Comparison of ENCODE assay signal across 14 mouse cellular contexts in the genomic region with DNA sequence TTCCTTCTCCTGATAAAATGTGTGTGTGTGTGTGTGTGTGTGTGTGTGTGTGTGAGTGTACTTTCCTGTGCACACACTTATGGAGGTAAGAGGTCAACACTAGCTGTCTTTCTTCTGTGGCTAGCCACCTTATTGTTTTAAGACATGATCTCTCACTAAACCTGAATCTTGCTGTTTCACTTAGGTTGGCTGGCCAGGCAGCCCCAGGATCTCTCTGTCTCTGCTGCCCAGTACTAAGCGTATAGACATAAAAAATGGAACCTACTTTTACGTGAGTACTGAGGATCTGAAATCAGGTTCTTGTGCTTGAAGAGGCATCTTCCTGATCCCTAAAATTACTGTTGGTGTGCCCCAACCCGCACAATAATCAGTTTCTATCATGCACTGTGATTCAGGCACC.
"Had no signal": no experiment of that assay in that cellular context is flagged by ENCODE, and none has a peak within 500 bp of the region (broad histone marks: within the 10 kb centered on the region; RNA-seq: fewer than 3 reads in every experiment).

No protein-coding gene starts in this region.

- H3K27me3 ChIP-seq: kidney, embryonic 15.5 days; limb, embryonic 13.5 days; liver, embryonic 13.5 days; midbrain, embryonic 13.5 days had no signal

- DNase-seq: kidney, adult 8-10 months; kidney, postnatal 10 days; kidney, postnatal 36 days; liver; liver, embryonic 13.5 days; lung, embryonic 14.5 days; thymus, adult 18-20 months; thymus, postnatal 36 days had no signal

- ATAC-seq: lung, postnatal 0 days; midbrain, embryonic 13.5 days had no signal

- H3K36me3 ChIP-seq: kidney, embryonic 15.5 days; limb, embryonic 10.5 days; limb, embryonic 13.5 days; liver, embryonic 13.5 days; midbrain, embryonic 13.5 days had no signal

- H3K27ac ChIP-seq: kidney, embryonic 15.5 days; limb, embryonic 10.5 days; limb, embryonic 13.5 days; liver, embryonic 13.5 days; macrophage; midbrain, embryonic 13.5 days had no signal

- H3K9me3 ChIP-seq: kidney, embryonic 15.5 days; limb, embryonic 10.5 days; limb, embryonic 13.5 days; liver, embryonic 13.5 days; midbrain, embryonic 13.5 days had no signal

- H3K4me3 ChIP-seq: kidney, embryonic 15.5 days; limb, embryonic 10.5 days; limb, embryonic 13.5 days; liver, embryonic 13.5 days; midbrain, embryonic 13.5 days had no signal

- H3K4me1 ChIP-seq: kidney, embryonic 15.5 days; liver, embryonic 13.5 days; midbrain, embryonic 13.5 days had no signal
